ENCODE assay signal across 38 mouse cellular contexts in the genomic region with DNA sequence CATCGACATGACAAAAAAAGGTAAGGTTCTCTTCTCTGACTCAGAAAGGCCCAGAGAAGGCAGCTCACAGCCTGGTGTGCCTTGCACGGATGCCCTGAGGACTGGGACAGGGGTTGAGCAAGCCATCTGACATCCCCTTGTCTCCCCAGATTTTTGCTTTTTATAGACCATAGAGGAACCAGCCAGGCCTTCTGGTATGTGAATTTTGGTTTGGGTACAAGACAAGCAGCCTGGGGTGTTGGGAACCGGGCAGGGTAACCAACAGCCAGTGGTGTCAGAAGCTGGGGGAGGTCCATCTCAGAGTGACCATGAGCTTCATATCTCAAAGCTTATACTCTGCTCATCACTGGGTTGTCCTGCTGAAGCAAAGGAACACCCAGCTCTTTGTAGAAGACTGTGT. TPM values are rescaled to one million over a fixed set of nuclear protein-coding genes. Genes with fewer than 3 reads are reported as not detected.
"Had no signal": no experiment of that assay in that cellular context is flagged by ENCODE, and none has a peak within 500 bp of the region (broad histone marks: within the 10 kb centered on the region; RNA-seq: fewer than 3 reads in every experiment).

No protein-coding gene starts in this region.

- H3K27ac ChIP-seq: embryonic facial prominence, embryonic 10.5 days; embryonic facial prominence, embryonic 12.5 days; embryonic facial prominence, embryonic 13.5 days; embryonic facial prominence, embryonic 15.5 days; forebrain, embryonic 10.5 days; forebrain, embryonic 12.5 days; forebrain, embryonic 13.5 days; forebrain, embryonic 15.5 days; gastrocnemius, adult 2 months had no signal

- H3K9ac ChIP-seq: embryonic facial prominence, embryonic 12.5 days; embryonic facial prominence, embryonic 13.5 days; embryonic facial prominence, embryonic 15.5 days; forebrain, embryonic 12.5 days; forebrain, embryonic 13.5 days; forebrain, embryonic 15.5 days; forebrain, postnatal 0 days had no signal

- DNase-seq: cerebellum, adult 8-10 months; cerebellum, adult 9-10 months; cerebellum, adult 9-11 months; cerebellum, postnatal 14 days; cerebellum, postnatal 25 days; cerebellum, postnatal 36 days; embryo, embryonic 11 days; forebrain, postnatal 0 days; gastrocnemius, adult 2 months; gastrocnemius, postnatal 10 days; gastrocnemius, postnatal 14 days; gastrocnemius, postnatal 25 days; gastrocnemius, postnatal 36 days; heart, adult 18-20 months had no signal

- H3K4me3 ChIP-seq: embryonic facial prominence, embryonic 10.5 days; embryonic facial prominence, embryonic 12.5 days; embryonic facial prominence, embryonic 13.5 days; embryonic facial prominence, embryonic 15.5 days; erythroblast, embryonic 14.5 days; forebrain, embryonic 10.5 days; forebrain, embryonic 12.5 days; forebrain, embryonic 13.5 days; forebrain, embryonic 15.5 days; gastrocnemius, adult 2 months had no signal

- H3K27me3 ChIP-seq: embryonic facial prominence, embryonic 12.5 days; embryonic facial prominence, embryonic 13.5 days; embryonic facial prominence, embryonic 15.5 days; forebrain, embryonic 12.5 days; forebrain, embryonic 13.5 days; forebrain, embryonic 15.5 days had no signal

- H3K36me3 ChIP-seq: embryonic facial prominence, embryonic 10.5 days; embryonic facial prominence, embryonic 12.5 days; embryonic facial prominence, embryonic 13.5 days; embryonic facial prominence, embryonic 15.5 days; forebrain, embryonic 10.5 days; forebrain, embryonic 12.5 days; forebrain, embryonic 15.5 days had no signal

- H3K4me1 ChIP-seq: embryonic facial prominence, embryonic 10.5 days; embryonic facial prominence, embryonic 12.5 days; embryonic facial prominence, embryonic 13.5 days; embryonic facial prominence, embryonic 15.5 days; forebrain, embryonic 10.5 days; forebrain, embryonic 12.5 days; forebrain, embryonic 13.5 days; forebrain, embryonic 15.5 days had no signal

RNA-seq across cellular contexts. Expression of a gene that starts 1.8 kb away (rescaled TPM):
- total RNA-seq: common myeloid progenitor, adult 5-6 weeks; forebrain, postnatal 0 days; gastrocnemius, adult 18-20 months; gastrocnemius, adult 2 months; gastrocnemius, adult 8-10 months; gastrocnemius, postnatal 10 days; gastrocnemius, postnatal 14 days; gastrocnemius, postnatal 25 days; gastrocnemius, postnatal 36 days; gastrocnemius, postnatal 4 days; granulocyte monocyte progenitor cell, adult 5-6 weeks; heart, adult 18-20 months; heart, adult 8-10 months had no signal
- polyA plus RNA-seq: cortical plate, adult 2 months; embryonic facial prominence, embryonic 10.5 days; embryonic facial prominence, embryonic 11.5 days; embryonic facial prominence, embryonic 12.5 days; embryonic facial prominence, embryonic 13.5 days; embryonic facial prominence, embryonic 14.5 days; embryonic facial prominence, embryonic 15.5 days; erythroblast, embryonic 14.5 days; forebrain, embryonic 10.5 days; forebrain, embryonic 11.5 days; forebrain, embryonic 12.5 days; forebrain, embryonic 13.5 days; forebrain, embryonic 14.5 days; forebrain, embryonic 15.5 days; forebrain, embryonic 16.5 days; forebrain, postnatal 0 days; frontal cortex, adult 2 months had no signal

RNA-seq across cellular contexts. Expression of a gene that starts 9.1 kb away (rescaled TPM):
- total RNA-seq: common myeloid progenitor, adult 5-6 weeks; forebrain, postnatal 0 days; gastrocnemius, adult 18-20 months; gastrocnemius, adult 2 months; gastrocnemius, adult 8-10 months; gastrocnemius, postnatal 10 days; gastrocnemius, postnatal 14 days; gastrocnemius, postnatal 25 days; gastrocnemius, postnatal 36 days; gastrocnemius, postnatal 4 days; granulocyte monocyte progenitor cell, adult 5-6 weeks; heart, adult 18-20 months; heart, adult 8-10 months had no signal
- polyA plus RNA-seq: cerebellum, adult 2 months; cortical plate, adult 2 months; embryonic facial prominence, embryonic 10.5 days; embryonic facial prominence, embryonic 11.5 days; embryonic facial prominence, embryonic 12.5 days; embryonic facial prominence, embryonic 13.5 days; embryonic facial prominence, embryonic 14.5 days; embryonic facial prominence, embryonic 15.5 days; erythroblast, embryonic 14.5 days; forebrain, embryonic 10.5 days; forebrain, embryonic 11.5 days; forebrain, embryonic 12.5 days; forebrain, embryonic 13.5 days; forebrain, embryonic 14.5 days; forebrain, embryonic 15.5 days; forebrain, embryonic 16.5 days; forebrain, postnatal 0 days; frontal cortex, adult 2 months had no signal

RNA-seq across cellular contexts. Expression of a gene that starts 22.3 kb away (rescaled TPM):
- total RNA-seq: common myeloid progenitor, adult 5-6 weeks; forebrain, postnatal 0 days; gastrocnemius, adult 18-20 months; gastrocnemius, adult 2 months; gastrocnemius, adult 8-10 months; gastrocnemius, postnatal 10 days; gastrocnemius, postnatal 14 days; gastrocnemius, postnatal 25 days; gastrocnemius, postnatal 36 days; gastrocnemius, postnatal 4 days; granulocyte monocyte progenitor cell, adult 5-6 weeks; heart, adult 18-20 months; heart, adult 8-10 months had no signal
- polyA plus RNA-seq: cerebellum, adult 2 months; cortical plate, adult 2 months; embryonic facial prominence, embryonic 10.5 days; embryonic facial prominence, embryonic 11.5 days; embryonic facial prominence, embryonic 12.5 days; embryonic facial prominence, embryonic 13.5 days; embryonic facial prominence, embryonic 14.5 days; embryonic facial prominence, embryonic 15.5 days; erythroblast, embryonic 14.5 days; forebrain, embryonic 10.5 days; forebrain, embryonic 11.5 days; forebrain, embryonic 12.5 days; forebrain, embryonic 13.5 days; forebrain, embryonic 14.5 days; forebrain, embryonic 15.5 days; forebrain, embryonic 16.5 days; forebrain, postnatal 0 days; frontal cortex, adult 2 months had no signal

RNA-seq across cellular contexts. Expression of a gene that starts 38.8 kb away (rescaled TPM):
- total RNA-seq: common myeloid progenitor, adult 5-6 weeks; granulocyte monocyte progenitor cell, adult 5-6 weeks had no signal
- polyA plus RNA-seq: erythroblast, embryonic 14.5 days had no signal

RNA-seq across cellular contexts. Expression of a gene that starts 42.7 kb away (rescaled TPM):
- total RNA-seq: common myeloid progenitor, adult 5-6 weeks; forebrain, postnatal 0 days; gastrocnemius, adult 18-20 months; gastrocnemius, adult 2 months; gastrocnemius, adult 8-10 months; gastrocnemius, postnatal 10 days; gastrocnemius, postnatal 14 days; gastrocnemius, postnatal 25 days; gastrocnemius, postnatal 36 days; gastrocnemius, postnatal 4 days; granulocyte monocyte progenitor cell, adult 5-6 weeks; heart, adult 18-20 months; heart, adult 8-10 months had no signal
- polyA plus RNA-seq: cerebellum, adult 2 months; cortical plate, adult 2 months; embryonic facial prominence, embryonic 10.5 days; embryonic facial prominence, embryonic 11.5 days; embryonic facial prominence, embryonic 12.5 days; embryonic facial prominence, embryonic 13.5 days; embryonic facial prominence, embryonic 14.5 days; embryonic facial prominence, embryonic 15.5 days; erythroblast, embryonic 14.5 days; forebrain, embryonic 10.5 days; forebrain, embryonic 11.5 days; forebrain, embryonic 12.5 days; forebrain, embryonic 13.5 days; forebrain, embryonic 14.5 days; forebrain, embryonic 15.5 days; forebrain, embryonic 16.5 days; forebrain, postnatal 0 days; frontal cortex, adult 2 months; gonadal fat pad, adult 2 months had no signal
